Mouse (Mus musculus): ENCODE results near the gene Wbp1. TPM values are rescaled to one million over a fixed set of nuclear protein-coding genes. Genes with fewer than 3 reads are reported as not detected.

Gene Wbp1
- total and polyA plus RNA-seq, 3 experiments: 19.3 to 27.5 (median 24.1) TPM

GRCm38 (mm10) chr6:83107566-83108400 lies 13.6 kb downstream of the Wbp1 start:
- Histone ChIP-seq H3K36me3 (replicated peaks in 1 of 2; ENCODE audit: control insufficient read depth in 1 of 2, insufficient read depth in 1 of 2, low read length in 1 of 2) (peaks cover 9 to 63% of the 10 kb centered on the region in 2 experiments), H3K9me3 (replicated peaks; ENCODE audit: low read length) (no peaks in the 10 kb centered on the region), H3K27me3 (replicated peaks) (no peaks in the 10 kb centered on the region), H3K9ac (ENCODE audit: insufficient read depth, low read depth) (peak overlapping the region; percentile 77; the same call in 1 of the 2 replicates), H3K79me2 (replicated peaks; ENCODE audit: control insufficient read depth, extremely low read depth, insufficient read depth, poor library complexity, severe bottlenecking) (peaks cover 14% of the 10 kb centered on the region), H3K27ac (ENCODE audit: insufficient read depth, low read depth) (no peak overlapping the region), H3K4me3 (replicated peaks in 1 of 3; ENCODE audit: low read depth in 2 of 3, low read length in 2 of 3, poor library complexity in 1 of 3) (peak overlapping the region; percentile 70 to 100 (median 99)), H3K4me2 (ENCODE audit: insufficient read depth, low read depth, poor library complexity, severe bottlenecking) (peak overlapping the region; percentile 59), H3K4me1 (ENCODE audit: control insufficient read depth in 1 of 2, insufficient read depth in 2 of 2) (peaks cover 13 to 39% of the 10 kb centered on the region in 2 experiments)
- no peak for TF ChIP-seq ZNF384 (IDR thresholded peaks at IDR 0.05; ENCODE audit: low read depth, low read length)
- no peak for TF ChIP-seq RCOR1 (conservative IDR thresholded peaks at IDR 0.05; ENCODE audit: low read depth, low read length)
- no peak for TF ChIP-seq NRF1 (IDR thresholded peaks at IDR 0.05; ENCODE audit: low read depth, low read length)
- TF ChIP-seq KAT2A (IDR thresholded peaks at IDR 0.05; ENCODE audit: insufficient replicate concordance, low read length): no peak
- peak; percentile 73 for TF ChIP-seq RAD21 (IDR thresholded peaks at IDR 0.05; ENCODE audit: low read depth, low read length)
- 0 out of 2 replicates have a peak, but pooled peaks have one; percentile 11 for TF ChIP-seq TCF12 (IDR thresholded peaks at IDR 0.05; ENCODE audit: low read depth, low read length)
- TF ChIP-seq NELFE (IDR thresholded peaks at IDR 0.05; ENCODE audit: low read depth, low read length): 0 out of 2 replicates have a peak, but pooled peaks have one; percentile 11
- peak; percentile 72 to 88 for TF ChIP-seq CTCF (conservative IDR thresholded peaks at IDR 0.05 in 1 of 2, IDR thresholded peaks at IDR 0.05 in 1 of 2; ENCODE audit: low read depth in 2 of 2, low read length in 2 of 2)
- peak; percentile 60; the same call in 1 of the 2 replicates for TF ChIP-seq MAX (IDR thresholded peaks at IDR 0.05; ENCODE audit: low read length)
- TF ChIP-seq MEF2A (IDR thresholded peaks at IDR 0.05; ENCODE audit: borderline replicate concordance, low read depth, low read length): no peak
- TF ChIP-seq IRF4 (IDR thresholded peaks at IDR 0.05; ENCODE audit: low read depth, low read length): no peak
- TF ChIP-seq JUN (IDR thresholded peaks at IDR 0.05; ENCODE audit: insufficient read depth, low read depth, low read length): no peak
- no peak for TF ChIP-seq CHD1 (IDR thresholded peaks at IDR 0.05; ENCODE audit: low read depth, low read length)
- peak; percentile 34; the same call in 1 of the 2 replicates for TF ChIP-seq SIN3A (IDR thresholded peaks at IDR 0.05; ENCODE audit: low read length)
- TF ChIP-seq SMC3 (IDR thresholded peaks at IDR 0.05; ENCODE audit: low read depth, low read length): peak; percentile 70
- dilution Hi-C loops (cut with MboI; ENCODE audit: extremely low pct_ligation_motif_present, extremely low pct_unique_long_range_greater_than_20kb, low sequenced_read_pairs) (no loop called here), in situ Hi-C loops (cut with MboI; ENCODE audit: low pct_ligation_motif_present, low pct_unique_long_range_greater_than_20kb, low sequenced_read_pairs) (no loop called here)
- peak; percentile 88 for DNase-seq (ENCODE audit: extremely low read depth)

DNA sequence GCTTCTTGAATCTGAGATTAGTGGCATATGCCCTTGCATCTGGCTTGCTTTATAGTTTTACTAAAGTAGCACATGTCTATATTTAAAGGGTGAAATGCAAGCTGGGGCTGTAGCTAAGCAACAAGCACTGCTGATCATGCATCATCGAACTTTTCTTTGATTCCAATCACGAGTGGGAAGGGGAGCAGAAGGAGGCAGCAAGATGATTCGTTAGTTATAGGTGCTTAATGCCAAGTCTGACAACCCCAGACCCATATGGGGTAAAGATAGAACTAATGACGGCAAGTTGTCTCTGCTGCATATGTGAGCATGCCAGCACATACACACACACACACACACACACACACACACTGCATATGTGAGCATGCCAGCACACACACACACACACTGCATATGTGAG lies 17.2 kb downstream of the Wbp1 start:
- Histone ChIP-seq H3K27me3 (replicated peaks) (no peaks in the 10 kb centered on the region), H3K4me3 (replicated peaks in 1 of 3; ENCODE audit: low read depth in 2 of 3, low read length in 2 of 3, poor library complexity in 1 of 3) (no peak overlapping the region), H3K4me1 (ENCODE audit: control insufficient read depth in 1 of 2, insufficient read depth in 2 of 2) (peaks cover 13 to 35% of the 10 kb centered on the region in 2 experiments), H3K9ac (ENCODE audit: insufficient read depth, low read depth) (no peak overlapping the region), H3K36me3 (replicated peaks in 1 of 2; ENCODE audit: control insufficient read depth in 1 of 2, insufficient read depth in 1 of 2, low read length in 1 of 2) (peaks cover 6 to 42% of the 10 kb centered on the region in 2 experiments), H3K4me2 (ENCODE audit: insufficient read depth, low read depth, poor library complexity, severe bottlenecking) (no peak overlapping the region), H3K79me2 (replicated peaks; ENCODE audit: control insufficient read depth, extremely low read depth, insufficient read depth, poor library complexity, severe bottlenecking) (no peaks in the 10 kb centered on the region), H3K27ac (ENCODE audit: insufficient read depth, low read depth) (no peak overlapping the region), H3K9me3 (replicated peaks; ENCODE audit: low read length) (no peaks in the 10 kb centered on the region)
- no peak for DNase-seq (ENCODE audit: extremely low read depth)
- no peak for TF ChIP-seq CHD2 (IDR thresholded peaks at IDR 0.05; ENCODE audit: low read length)
- TF ChIP-seq BHLHE40 (IDR thresholded peaks at IDR 0.05; ENCODE audit: low read depth, low read length): no peak
- no peak for TF ChIP-seq SIN3A (IDR thresholded peaks at IDR 0.05; ENCODE audit: low read length)
- no peak for TF ChIP-seq IRF4 (IDR thresholded peaks at IDR 0.05; ENCODE audit: low read depth, low read length)
- no peak for TF ChIP-seq SMC3 (IDR thresholded peaks at IDR 0.05; ENCODE audit: low read depth, low read length)
- no peak for TF ChIP-seq MYC (IDR thresholded peaks at IDR 0.05; ENCODE audit: low read depth, low read length)
- no peak for TF ChIP-seq GABPA (IDR thresholded peaks at IDR 0.05; ENCODE audit: insufficient replicate concordance, low read depth, low read length)
- dilution Hi-C loops (cut with MboI; ENCODE audit: extremely low pct_ligation_motif_present, extremely low pct_unique_long_range_greater_than_20kb, low sequenced_read_pairs): no loop called here
- in situ Hi-C loops (cut with MboI; ENCODE audit: low pct_ligation_motif_present, low pct_unique_long_range_greater_than_20kb, low sequenced_read_pairs): loop anchor here (5.0 kb wide), 2 partner anchors 107 to 192 kb away; no protein-coding TSS in a partner anchor
